Mouse (Mus musculus) cerebellum, adult 2 months (tissue): Measurements from ENCODE around the gene Smok3a.

Source experiments
- CTCF ChIP-seq: fragments of 200-500 bp; IDR thresholded peaks from 2 replicates; pipeline ENCODE4 v1.5.1; 2011; ENCODE audit warnings: low read depth, mild to moderate bottlenecking, control low read depth, low read length, moderate library complexity, borderline replicate concordance; ENCODE audit not compliant: insufficient read depth
- POLR2A ChIP-seq: fragments of 200-500 bp; IDR thresholded peaks from 2 replicates; pipeline ENCODE4 v1.6.1; 2011; ENCODE audit warnings: low read length, control low read depth, borderline replicate concordance; ENCODE audit not compliant: insufficient read depth

GRCm38 (mm10) chr5:137977291-137977690 lies 43.8 kb upstream of the Smok3a start:
- no peak for TF ChIP-seq CTCF
- no peak for TF ChIP-seq POLR2A
